Mouse (Mus musculus): Measurements from ENCODE around the gene P4ha2. TPM values are rescaled to one million over a fixed set of nuclear protein-coding genes. Genes with fewer than 3 reads are reported as not detected.

P4ha2 gene
- polyA plus RNA-seq, 1 experiment from 2014 or later: 8.3 TPM

GRCm38 (mm10) chr11:54066400-54066799, 33.5 kb upstream of the P4ha2 start:
- Histone ChIP-seq H3K9ac (ENCODE audit: low read depth, low read length) (no peak overlapping the region), H3K4me1 (replicated peaks; ENCODE audit: control insufficient read depth, insufficient read depth, low read length) (no peaks in the 10 kb centered on the region), H3K36me3 (ENCODE audit: control insufficient read depth, insufficient read depth) (no peaks in the 10 kb centered on the region), H3K9me3 (ENCODE audit: control insufficient read depth) (no peaks in the 10 kb centered on the region), H3K27ac (ENCODE audit: low read depth, low read length) (no peak overlapping the region), H3K4me2 (replicated peaks; ENCODE audit: low read depth) (no peak overlapping the region), H3K27me3 (replicated peaks; ENCODE audit: control insufficient read depth, insufficient read depth, low read length) (peaks cover 16% of the 10 kb centered on the region; the same call in 1 of the 2 replicates), H3K4me3 (ENCODE audit: low read depth, low read length) (no peak overlapping the region)
- ATAC-seq: no peak
- 74% methylated on average over 5 of the region's 5 CpGs for WGBS
- no peak for TF ChIP-seq CTCF (IDR thresholded peaks at IDR 0.05; ENCODE audit: low read depth)

- TF ChIP-seq CTCF (IDR thresholded peaks at IDR 0.05; ENCODE audit: low read depth): no peak
- ATAC-seq: no peak
- Histone ChIP-seq H3K9me3 (ENCODE audit: control insufficient read depth) (no peaks in the 10 kb centered on the region), H3K27ac (ENCODE audit: low read depth, low read length) (no peak overlapping the region), H3K4me3 (ENCODE audit: low read depth, low read length) (peak overlapping the region; percentile 41; the same call in 1 of the 2 replicates), H3K4me2 (replicated peaks; ENCODE audit: low read depth) (peak overlapping the region; percentile 67), H3K27me3 (replicated peaks; ENCODE audit: control insufficient read depth, insufficient read depth, low read length) (peaks cover 16% of the 10 kb centered on the region; the same call in 1 of the 2 replicates), H3K36me3 (ENCODE audit: control insufficient read depth, insufficient read depth) (no peaks in the 10 kb centered on the region), H3K9ac (ENCODE audit: low read depth, low read length) (peak overlapping the region; percentile 11; the same call in 1 of the 2 replicates), H3K4me1 (replicated peaks; ENCODE audit: control insufficient read depth, insufficient read depth, low read length) (no peaks in the 10 kb centered on the region)
- 48% methylated on average over 12 of the region's 12 CpGs for WGBS
These were observed 32.4 kb upstream of the P4ha2 start for GRCm38 (mm10) chr11:54067318-54067995.

GRCm38 (mm10) chr11:54067996-54068519, 31.8 kb upstream of the P4ha2 start:
- Histone ChIP-seq H3K36me3 (ENCODE audit: control insufficient read depth, insufficient read depth) (no peaks in the 10 kb centered on the region), H3K27ac (ENCODE audit: low read depth, low read length) (no peak overlapping the region; the same call in 1 of the 2 replicates), H3K27me3 (replicated peaks; ENCODE audit: control insufficient read depth, insufficient read depth, low read length) (peaks cover 16% of the 10 kb centered on the region; the same call in 1 of the 2 replicates), H3K4me2 (replicated peaks; ENCODE audit: low read depth) (peak overlapping the region; percentile 67), H3K9ac (ENCODE audit: low read depth, low read length) (peak overlapping the region; percentile 35), H3K4me3 (ENCODE audit: low read depth, low read length) (peak overlapping the region; percentile 41), H3K9me3 (ENCODE audit: control insufficient read depth) (no peaks in the 10 kb centered on the region), H3K4me1 (replicated peaks; ENCODE audit: control insufficient read depth, insufficient read depth, low read length) (no peaks in the 10 kb centered on the region)
- ATAC-seq: no peak
- WGBS: 41% methylated on average over 4 of the region's 4 CpGs
- no peak for TF ChIP-seq CTCF (IDR thresholded peaks at IDR 0.05; ENCODE audit: low read depth)

- Histone ChIP-seq H3K9me3 (ENCODE audit: control insufficient read depth) (no peaks in the 10 kb centered on the region), H3K9ac (ENCODE audit: low read depth, low read length) (peak within 1 kb of the TSS; percentile 35), H3K27ac (ENCODE audit: low read depth, low read length) (no peak within 1 kb of the TSS; the same call in 1 of the 2 replicates), H3K36me3 (ENCODE audit: control insufficient read depth, insufficient read depth) (no peaks in the 10 kb centered on the region), H3K4me1 (replicated peaks; ENCODE audit: control insufficient read depth, insufficient read depth, low read length) (no peaks in the 10 kb centered on the region), H3K4me2 (replicated peaks; ENCODE audit: low read depth) (peak within 1 kb of the TSS; percentile 67), H3K4me3 (ENCODE audit: low read depth, low read length) (peak within 1 kb of the TSS; percentile 41), H3K27me3 (replicated peaks; ENCODE audit: control insufficient read depth, insufficient read depth, low read length) (peaks cover 16% of the 10 kb centered on the region; the same call in 1 of the 2 replicates)
- no peak for TF ChIP-seq CTCF (IDR thresholded peaks at IDR 0.05; ENCODE audit: low read depth)
- ATAC-seq: peak; percentile 20; the same call in 1 of the 2 replicates
- 3% methylated on average over 54 of the region's 61 CpGs for WGBS
These were observed 31.1 kb upstream of the P4ha2 start, which contains the start of gene Pdlim4 for GRCm38 (mm10) chr11:54068520-54069371. TSS of gene Pdlim4 (minus strand) at chr11:54069014.

GRCm38 (mm10) chr11:54071726-54072445, 28.0 kb upstream of the P4ha2 start:
- Histone ChIP-seq H3K9ac (ENCODE audit: low read depth, low read length) (no peak overlapping the region), H3K4me1 (replicated peaks; ENCODE audit: control insufficient read depth, insufficient read depth, low read length) (no peaks in the 10 kb centered on the region), H3K36me3 (ENCODE audit: control insufficient read depth, insufficient read depth) (no peaks in the 10 kb centered on the region), H3K4me3 (ENCODE audit: low read depth, low read length) (no peak overlapping the region), H3K27me3 (replicated peaks; ENCODE audit: control insufficient read depth, insufficient read depth, low read length) (peaks cover 16% of the 10 kb centered on the region; the same call in 1 of the 2 replicates), H3K9me3 (ENCODE audit: control insufficient read depth) (no peaks in the 10 kb centered on the region), H3K27ac (ENCODE audit: low read depth, low read length) (no peak overlapping the region), H3K4me2 (replicated peaks; ENCODE audit: low read depth) (no peak overlapping the region)
- 86% methylated on average over 5 of the region's 5 CpGs for WGBS
- TF ChIP-seq CTCF (IDR thresholded peaks at IDR 0.05; ENCODE audit: low read depth): no peak
- ATAC-seq: no peak

All from intestine, postnatal 0 days (tissue).